Mouse (Mus musculus) embryonic facial prominence, embryonic 12.5 days (tissue): ENCODE measurements around the gene Pex26. TPM values are rescaled to one million over a fixed set of nuclear protein-coding genes. Genes with fewer than 3 reads are reported as not detected.
A peak's percentile ranks its signal among the peaks of the same experiment; 100 is the strongest.

ENCODE experiments used
- ATAC-seq: fragments of 200-750 bp; cut with Nextera tagmentation; 2 replicates; pipeline ENCODE4 v1.8.0; 2017; ENCODE audit not compliant: insufficient number of reproducible peaks, insufficient read depth, low FRiP score, low TSS enrichment
- H3K27ac ChIP-seq: fragments of 300-500 bp; sonication (generic); 2 replicates; pipeline ENCODE4 v1.5.1; 2016; ENCODE audit warnings: mild to moderate bottlenecking
- H3K27me3 ChIP-seq: fragments of 300-500 bp; sonication (generic); 2 replicates; pipeline ENCODE4 v1.6.1; 2016; ENCODE audit warnings: mild to moderate bottlenecking, moderate library complexity
- H3K36me3 ChIP-seq: fragments of 300-500 bp; sonication (generic); 2 replicates; pipeline ENCODE4 v1.6.1; 2016; ENCODE audit warnings: mild to moderate bottlenecking
- H3K4me1 ChIP-seq: fragments of 300-500 bp; sonication (generic); 2 replicates; pipeline ENCODE4 v1.6.1; 2016
- H3K4me2 ChIP-seq: fragments of 300-500 bp; sonication (generic); replicated peaks from 2 replicates; pipeline ENCODE4 v1.6.1; 2016; ENCODE audit warnings: mild to moderate bottlenecking, moderate library complexity
- H3K4me3 ChIP-seq: fragments of 300-500 bp; sonication (generic); 2 replicates; pipeline ENCODE4 v1.5.1; 2016; ENCODE audit warnings: mild to moderate bottlenecking
- H3K9ac ChIP-seq: fragments of 300-500 bp; sonication (generic); 2 replicates; pipeline ENCODE4 v1.6.1; 2016; ENCODE audit warnings: mild to moderate bottlenecking, moderate library complexity
- H3K9me3 ChIP-seq: fragments of 300-500 bp; sonication (generic); 2 replicates; pipeline ENCODE4 v1.6.1; 2016; ENCODE audit warnings: mild to moderate bottlenecking, moderate library complexity
- WGBS: fragments of 180-500 bp; shearing (Covaris S2); methylation state at CpG from one replicate; pipeline ENCODE4 v1.1.7; 2016; 5-methylcytosine and 5-hydroxymethylcytosine counted together
- polyA plus RNA-seq: library from polyadenylated mRNA; unstranded; fragments of >200 nt; fragmentation: Nextera tagmentation; extraction: Ambion mirVana; gene quantifications from 2 replicates; pipeline ENCODE4 v1.2.1, GENCODE M21; 2016

The Pex26 gene
- polyA plus RNA-seq, 1 experiment from 2014 or later, result 11.8 TPM

DNA sequence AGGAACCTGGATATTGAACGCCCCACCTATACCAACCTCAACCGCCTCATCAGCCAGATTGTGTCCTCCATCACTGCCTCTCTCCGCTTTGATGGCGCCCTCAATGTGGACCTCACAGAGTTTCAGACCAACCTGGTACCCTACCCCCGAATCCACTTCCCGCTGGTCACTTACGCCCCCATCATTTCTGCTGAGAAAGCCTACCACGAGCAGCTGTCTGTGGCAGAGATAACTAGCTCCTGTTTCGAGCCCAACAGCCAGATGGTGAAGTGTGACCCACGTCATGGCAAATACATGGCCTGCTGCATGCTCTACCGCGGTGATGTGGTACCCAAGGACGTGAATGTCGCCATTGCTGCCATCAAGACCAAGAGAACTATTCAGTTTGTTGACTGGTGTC lies 39.5 kb downstream of the Pex26 start:
- Histone ChIP-seq H3K27me3 (no peaks in the 10 kb centered on the region), H3K4me3 (no peak overlapping the region), H3K4me1 (0 out of 2 replicates have a peak, but pooled peaks cover 8% of the 10 kb centered on the region), H3K9me3 (no peaks in the 10 kb centered on the region), H3K4me2 (no peak overlapping the region), H3K36me3 (no peaks in the 10 kb centered on the region), H3K27ac (no peak overlapping the region), H3K9ac (no peak overlapping the region)
- no peak for ATAC-seq
- 94% methylated on average over 14 of the region's 14 CpGs for WGBS

DNA sequence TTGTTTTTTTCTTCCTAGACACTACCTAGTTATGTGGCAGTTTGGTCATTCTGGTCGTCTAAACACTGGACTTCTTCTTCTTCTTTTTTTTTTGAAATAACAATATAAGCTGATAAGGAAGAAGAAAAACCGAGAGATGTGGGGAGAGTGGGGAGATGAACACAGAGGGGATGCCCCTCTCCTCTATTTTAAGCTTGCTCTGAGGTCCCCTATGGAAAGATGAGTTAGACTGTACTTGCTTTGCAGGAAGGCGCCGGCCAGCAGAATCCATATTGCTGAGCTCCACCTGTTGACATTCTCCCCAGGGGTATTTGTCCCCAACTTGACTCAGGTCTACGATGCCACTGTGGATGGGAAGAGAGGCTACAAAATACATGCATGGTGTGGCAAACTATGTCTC lies 40.6 kb downstream of the Pex26 start:
- 71% methylated on average over 5 of the region's 5 CpGs for whole genome bisulfite sequencing

DNA sequence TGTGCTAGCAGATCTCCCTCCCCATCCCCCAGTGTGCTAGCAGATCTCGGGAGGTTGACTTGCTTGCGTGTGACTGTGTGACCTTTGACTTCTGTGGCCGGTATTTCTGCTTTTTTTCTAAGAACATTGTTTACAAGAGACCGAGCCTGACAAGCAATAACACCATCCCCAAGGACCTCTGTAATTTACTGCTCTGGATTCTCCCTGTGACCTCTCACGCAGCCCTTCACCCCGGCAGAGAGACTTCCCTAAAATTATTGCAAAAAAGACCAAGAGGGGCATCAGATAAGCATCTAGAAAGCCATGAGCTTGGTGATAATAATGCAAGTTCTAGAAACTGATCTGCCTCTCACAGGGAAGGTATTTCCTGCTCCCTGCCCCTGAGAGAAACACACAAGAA lies 41.5 kb downstream of the Pex26 start:
- H3K27me3 ChIP-seq, result no peaks in the 10 kb centered on the region
- no peaks in the 10 kb centered on the region for H3K9me3 ChIP-seq
- H3K4me1 ChIP-seq, result 0 out of 2 replicates have a peak, but pooled peaks cover 8% of the 10 kb centered on the region
- no peak overlapping the region for H3K4me2 ChIP-seq
- WGBS, result 9% methylated on average over 6 of the region's 6 CpGs
- H3K36me3 ChIP-seq, result no peaks in the 10 kb centered on the region
- no peak overlapping the region for H3K9ac ChIP-seq
- no peak overlapping the region for H3K4me3 ChIP-seq
- no peak overlapping the region for H3K27ac ChIP-seq
- ATAC-seq, result no peak

More for the DNA sequence above, 40.6 kb downstream of the Pex26 start:
- Histone ChIP-seq H3K27me3 (no peaks in the 10 kb centered on the region), H3K9me3 (no peaks in the 10 kb centered on the region), H3K4me3 (no peak overlapping the region), H3K4me1 (0 out of 2 replicates have a peak, but pooled peaks cover 8% of the 10 kb centered on the region), H3K9ac (no peak overlapping the region), H3K4me2 (no peak overlapping the region), H3K27ac (no peak overlapping the region), H3K36me3 (no peaks in the 10 kb centered on the region)
- ATAC-seq, result no peak

DNA sequence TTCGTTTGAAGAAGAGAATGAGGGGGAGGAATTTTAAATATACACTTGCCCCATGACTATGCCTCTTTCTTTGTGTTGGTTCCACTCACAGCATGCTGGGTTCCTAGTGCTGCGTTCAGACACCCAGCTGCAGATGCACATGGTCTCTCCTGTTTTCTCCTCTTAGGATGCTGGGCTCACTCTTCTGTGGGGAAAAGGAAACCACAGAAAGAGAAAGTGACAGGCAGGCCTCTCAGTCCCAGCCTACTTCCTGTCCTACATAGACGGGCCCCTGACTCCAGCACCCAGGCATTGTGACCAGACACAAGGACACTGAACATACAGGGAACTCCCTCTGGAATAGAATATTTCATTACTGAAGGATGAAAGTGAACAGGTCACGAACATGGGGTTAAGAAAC lies 42.6 kb downstream of the Pex26 start:
- Histone ChIP-seq H3K27ac (no peak overlapping the region), H3K4me2 (no peak overlapping the region), H3K36me3 (no peaks in the 10 kb centered on the region), H3K27me3 (no peaks in the 10 kb centered on the region), H3K4me3 (no peak overlapping the region), H3K9me3 (no peaks in the 10 kb centered on the region), H3K4me1 (0 out of 2 replicates have a peak, but pooled peaks cover 8% of the 10 kb centered on the region), H3K9ac (no peak overlapping the region)
- ATAC-seq, result no peak
- WGBS, result 65% methylated on average over 4 of the region's 4 CpGs

DNA sequence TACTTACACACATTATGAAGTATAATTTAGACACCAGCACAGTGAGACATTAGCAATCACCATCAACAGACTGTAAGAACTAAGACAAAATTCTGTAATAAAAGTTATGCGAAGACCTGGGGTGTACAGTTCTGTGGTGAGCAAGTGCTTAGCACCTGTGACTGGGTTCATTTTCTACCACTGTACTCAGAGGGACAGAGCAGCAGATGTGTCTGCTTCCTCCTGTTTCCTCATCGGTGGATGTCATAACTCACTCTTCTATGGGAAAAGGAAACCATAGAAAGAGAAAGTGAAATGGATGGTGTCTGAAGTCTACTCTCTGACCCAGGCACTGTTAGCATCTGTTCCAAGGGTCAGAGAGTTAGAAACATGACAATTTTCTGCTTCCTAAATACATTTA lies 43.3 kb downstream of the Pex26 start:
- H3K4me1 ChIP-seq, result 0 out of 2 replicates have a peak, but pooled peaks cover 8% of the 10 kb centered on the region
- no peak overlapping the region for H3K4me3 ChIP-seq
- H3K27me3 ChIP-seq, result no peaks in the 10 kb centered on the region
- H3K36me3 ChIP-seq, result no peaks in the 10 kb centered on the region
- 89% methylated on average over 2 of the region's 2 CpGs for WGBS
- no peak overlapping the region for H3K27ac ChIP-seq
- ATAC-seq, result no peak
- H3K4me2 ChIP-seq, result no peak overlapping the region
- no peaks in the 10 kb centered on the region for H3K9me3 ChIP-seq
- H3K9ac ChIP-seq, result no peak overlapping the region

DNA sequence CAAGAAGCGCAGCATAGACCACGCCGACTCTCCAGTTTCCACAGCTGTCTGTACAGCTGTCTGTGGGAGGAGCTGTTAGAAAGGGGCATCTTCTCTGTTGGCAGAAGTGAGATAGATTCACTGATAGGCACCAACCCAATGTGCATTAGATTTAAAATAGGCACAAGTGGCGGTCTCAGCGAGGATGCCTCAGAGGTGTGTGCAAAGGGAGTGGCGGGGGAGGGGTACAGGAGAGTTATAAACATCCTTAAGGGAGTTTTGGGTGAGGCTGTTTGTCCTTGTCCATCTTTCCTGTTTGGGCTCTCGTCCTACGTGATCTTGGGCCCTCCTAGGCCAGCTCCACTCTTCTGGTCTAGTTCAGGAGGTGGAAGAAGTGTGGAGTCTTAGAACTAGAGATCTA lies 45.0 kb downstream of the Pex26 start:
- 76% methylated on average over 8 of the region's 8 CpGs for WGBS
- H3K36me3 ChIP-seq, result no peaks in the 10 kb centered on the region
- ATAC-seq, result no peak
- H3K9ac ChIP-seq, result no peak overlapping the region
- H3K27ac ChIP-seq, result no peak overlapping the region
- no peaks in the 10 kb centered on the region for H3K27me3 ChIP-seq
- 0 out of 2 replicates have a peak, but pooled peaks cover 8% of the 10 kb centered on the region for H3K4me1 ChIP-seq
- H3K9me3 ChIP-seq, result no peaks in the 10 kb centered on the region
- H3K4me2 ChIP-seq, result no peak overlapping the region
- no peak overlapping the region for H3K4me3 ChIP-seq

DNA sequence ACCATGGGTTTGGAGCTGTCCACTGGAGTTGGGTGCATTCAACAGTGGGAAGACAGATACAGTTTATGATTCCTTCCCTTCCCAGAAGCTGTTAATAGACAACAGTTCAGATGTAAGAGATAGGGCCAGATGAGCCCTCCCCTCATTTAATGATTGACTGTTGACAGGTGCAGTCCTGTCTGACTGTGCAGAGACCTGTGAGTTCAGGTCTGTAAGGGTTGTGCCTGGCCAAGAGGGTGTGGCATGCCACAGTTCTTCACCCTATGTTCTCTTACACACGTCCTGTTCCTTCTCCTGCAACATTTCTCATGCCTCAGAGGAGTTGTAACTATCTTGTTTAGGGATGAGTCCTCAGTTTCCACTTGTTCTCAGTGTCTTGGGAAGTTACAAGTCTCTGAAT lies 49.2 kb downstream of the Pex26 start:
- Histone ChIP-seq H3K27me3 (no peaks in the 10 kb centered on the region), H3K9me3 (no peaks in the 10 kb centered on the region), H3K9ac (no peak overlapping the region), H3K4me1 (no peaks in the 10 kb centered on the region), H3K4me3 (no peak overlapping the region), H3K4me2 (no peak overlapping the region), H3K36me3 (no peaks in the 10 kb centered on the region), H3K27ac (no peak overlapping the region)
- ATAC-seq, result no peak
- 60% methylated on average over 1 of the region's 1 CpGs for WGBS

DNA sequence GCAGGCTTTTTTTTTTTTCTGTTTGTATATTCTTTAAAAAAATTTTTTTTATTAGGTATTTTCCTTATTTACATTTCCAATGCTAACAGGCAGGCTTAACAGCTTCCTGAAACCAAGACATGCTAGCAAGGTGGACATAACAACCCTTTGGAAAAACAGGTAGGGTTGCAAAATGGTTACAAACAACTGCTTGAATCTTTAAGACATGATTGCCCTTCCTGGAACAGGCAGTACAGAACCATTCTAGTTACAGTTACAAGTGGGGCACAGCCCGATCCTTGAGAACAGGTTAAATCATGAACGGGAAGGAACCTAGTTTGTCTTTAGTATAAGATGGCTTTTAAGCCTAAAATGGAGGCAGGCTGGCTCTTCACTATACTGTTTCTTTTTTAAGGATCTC lies 52.9 kb downstream of the Pex26 start:
- Histone ChIP-seq H3K4me2 (no peak overlapping the region), H3K36me3 (no peaks in the 10 kb centered on the region), H3K27me3 (no peaks in the 10 kb centered on the region), H3K27ac (no peak overlapping the region), H3K4me1 (no peaks in the 10 kb centered on the region), H3K9ac (no peak overlapping the region), H3K4me3 (no peak overlapping the region), H3K9me3 (no peaks in the 10 kb centered on the region)
- no peak for ATAC-seq
- 88% methylated on average over 2 of the region's 2 CpGs for WGBS

DNA sequence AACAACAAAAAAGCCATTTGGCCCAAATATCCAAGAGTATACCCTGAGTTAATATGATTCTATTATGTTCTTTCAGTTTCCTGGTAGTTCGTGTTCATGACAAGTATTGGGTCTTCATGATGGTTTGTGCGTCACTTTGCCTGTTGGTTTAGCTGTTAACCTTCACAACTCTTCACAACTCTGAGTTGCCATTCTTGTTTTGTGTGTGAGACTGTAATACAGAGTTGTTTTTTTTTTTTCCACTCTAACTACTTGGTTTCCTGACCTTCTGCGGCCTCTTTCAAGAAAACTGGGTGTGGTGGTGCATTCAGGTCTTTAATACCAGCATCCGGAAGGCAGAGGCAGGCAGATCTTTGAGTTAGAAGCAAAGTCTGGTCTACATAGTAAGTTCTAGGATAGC lies 54.7 kb downstream of the Pex26 start:
- H3K27me3 ChIP-seq, result no peaks in the 10 kb centered on the region

DNA sequence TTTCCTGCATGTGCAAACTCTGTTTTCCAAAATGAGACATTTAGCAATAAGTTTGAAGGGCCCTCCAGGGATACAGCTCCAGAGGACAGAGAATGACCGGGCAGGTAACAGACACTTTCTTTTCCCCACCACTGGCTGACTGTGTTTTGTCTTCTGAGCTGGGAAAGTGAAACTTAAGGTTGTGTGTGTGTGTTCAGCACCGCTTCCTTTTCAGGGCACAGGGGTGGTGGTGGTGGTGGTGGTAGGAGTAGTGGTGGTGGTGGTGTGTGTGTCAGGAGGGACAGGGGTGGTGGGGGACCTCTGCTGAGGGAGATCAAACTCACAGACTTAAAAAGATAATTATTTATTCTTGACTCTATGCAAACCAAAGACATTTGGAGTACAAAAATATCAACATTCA lies 58.3 kb downstream of the Pex26 start:
- Histone ChIP-seq H3K36me3 (no peaks in the 10 kb centered on the region), H3K4me3 (no peak overlapping the region), H3K27me3 (peaks cover 9% of the 10 kb centered on the region; the same call in 1 of the 2 replicates), H3K4me1 (no peaks in the 10 kb centered on the region), H3K9me3 (no peaks in the 10 kb centered on the region), H3K9ac (no peak overlapping the region), H3K4me2 (no peak overlapping the region), H3K27ac (no peak overlapping the region)
- 62% methylated on average over 2 of the region's 2 CpGs for WGBS
- ATAC-seq, result no peak

More for the DNA sequence above, 54.7 kb downstream of the Pex26 start:
- Histone ChIP-seq H3K9ac (no peak overlapping the region), H3K4me3 (no peak overlapping the region), H3K27ac (no peak overlapping the region), H3K4me1 (no peaks in the 10 kb centered on the region), H3K4me2 (no peak overlapping the region), H3K9me3 (no peaks in the 10 kb centered on the region), H3K36me3 (no peaks in the 10 kb centered on the region)
- no peak for ATAC-seq
- WGBS, result 97% methylated on average over 4 of the region's 4 CpGs

DNA sequence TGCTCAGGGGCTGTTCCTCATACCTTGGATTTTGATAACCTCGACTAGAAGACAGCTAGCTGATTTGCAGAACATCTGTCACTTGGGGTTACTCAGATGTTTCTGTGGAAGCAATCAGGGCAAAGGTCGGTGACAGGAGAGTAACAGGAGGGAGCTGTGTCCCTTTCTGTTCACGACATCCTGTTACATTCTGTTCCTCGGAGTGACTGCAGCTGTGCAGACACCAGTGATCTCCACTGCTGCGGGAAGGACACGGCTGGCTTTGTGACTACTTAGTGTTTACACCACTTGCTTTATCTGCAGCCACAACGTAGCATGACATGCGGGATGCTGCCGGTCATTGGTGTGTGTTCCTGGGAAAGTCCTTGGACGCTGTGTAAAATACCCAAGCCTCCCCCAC lies 59.7 kb downstream of the Pex26 start:
- no peak for ATAC-seq
- Histone ChIP-seq H3K9me3 (no peaks in the 10 kb centered on the region), H3K4me1 (no peaks in the 10 kb centered on the region), H3K4me3 (no peak overlapping the region), H3K9ac (no peak overlapping the region), H3K36me3 (no peaks in the 10 kb centered on the region), H3K4me2 (no peak overlapping the region), H3K27ac (no peak overlapping the region), H3K27me3 (peaks cover 13% of the 10 kb centered on the region; the same call in 1 of the 2 replicates)
- 50% methylated on average over 10 of the region's 10 CpGs for WGBS

DNA sequence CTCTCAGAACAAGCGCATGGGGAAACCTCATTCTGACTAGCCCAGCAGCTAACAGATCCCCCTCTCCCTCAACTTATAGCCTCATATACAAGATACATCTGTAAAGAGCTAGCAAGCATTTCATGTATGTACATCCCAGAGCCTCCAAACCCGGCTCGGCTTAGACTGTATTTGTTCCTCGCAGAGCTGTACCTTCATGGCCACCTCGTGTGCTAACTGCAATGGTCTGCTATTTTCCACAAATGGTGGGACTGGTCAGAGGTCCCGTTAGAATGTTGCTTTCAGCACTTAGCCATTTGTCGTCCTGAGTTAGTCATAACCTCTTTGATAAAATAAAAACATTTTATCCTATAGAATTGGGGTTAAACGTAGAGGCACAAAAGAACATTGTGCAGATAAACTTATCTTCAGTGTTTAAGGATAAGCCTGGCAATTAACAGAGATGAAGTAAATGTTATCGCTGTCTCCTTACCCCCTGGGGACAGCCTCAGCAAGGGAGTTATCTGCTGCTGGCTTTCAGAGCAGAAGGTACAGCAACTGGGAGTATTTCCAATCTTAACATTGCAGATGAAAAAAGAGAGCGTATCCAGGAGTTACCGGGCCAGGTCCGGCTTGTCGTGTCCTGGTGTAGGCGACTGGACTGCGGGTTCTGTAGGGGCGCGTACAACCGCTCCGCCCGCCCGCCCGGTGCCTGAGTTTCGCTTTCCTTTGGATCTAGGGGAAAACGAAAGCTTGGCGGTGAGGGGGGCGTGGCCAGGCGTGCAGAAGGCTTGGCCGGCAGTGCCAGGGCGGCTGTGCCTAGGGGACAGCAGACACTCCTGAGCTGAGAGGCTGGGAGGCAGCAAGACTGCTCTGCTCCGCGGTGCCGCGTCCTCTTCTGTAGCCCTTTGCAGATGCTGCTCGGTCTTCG lies 61.9 kb downstream of the Pex26 start, which contains the start of gene Usp18:
Usp18 (plus strand) TSS at position 780 of the 910 bp plus-strand sequence.
- WGBS, result 10% methylated on average over 35 of the region's 35 CpGs
- no peaks in the 10 kb centered on the region for H3K9me3 ChIP-seq
- peak within 1 kb of the TSS; percentile 48 for H3K9ac ChIP-seq
- H3K27ac ChIP-seq, result no peak within 1 kb of the TSS
- H3K36me3 ChIP-seq, result no peaks in the 10 kb centered on the region
- no peaks in the 10 kb centered on the region for H3K4me1 ChIP-seq
- H3K27me3 ChIP-seq, result peaks cover 13% of the 10 kb centered on the region; the same call in 1 of the 2 replicates
- ATAC-seq, result peak; percentile 90
- H3K4me2 ChIP-seq, result peak within 1 kb of the TSS; percentile 65
- peak within 1 kb of the TSS; percentile 54 for H3K4me3 ChIP-seq
